Mouse (Mus musculus): ENCODE data around the gene Usp33. TPM values are rescaled to one million over a fixed set of nuclear protein-coding genes. Genes with fewer than 3 reads are reported as not detected.

The Usp33 gene
- polyA plus RNA-seq, 1 experiment, result 20.1 TPM

GRCm38 (mm10) chr3:152364181-152364580, 17.9 kb downstream of the Usp33 start:
- no peak for TF ChIP-seq GATA1 (IDR thresholded peaks at IDR 0.05; ENCODE audit: low read length)

GRCm38 (mm10) chr3:152376063-152376462, 29.8 kb downstream of the Usp33 start:
- TF ChIP-seq GATA1 (IDR thresholded peaks at IDR 0.05; ENCODE audit: low read length), result no peak

GRCm38 (mm10) chr3:152384106-152384505, 37.8 kb downstream of the Usp33 start:
- TF ChIP-seq GATA1 (IDR thresholded peaks at IDR 0.05; ENCODE audit: low read length), result no peak

GRCm38 (mm10) chr3:152395350-152396277, 49.3 kb downstream of the Usp33 start, which contains the start of gene Zzz3:
TSS of gene Zzz3 (plus strand) at chr3:152395473.
- TF ChIP-seq GATA1 (IDR thresholded peaks at IDR 0.05; ENCODE audit: low read length), result no peak

GRCm38 (mm10) chr3:152396278-152396987, 50.2 kb downstream of the Usp33 start:
- no peak for TF ChIP-seq GATA1 (IDR thresholded peaks at IDR 0.05; ENCODE audit: low read length)

- no peak for TF ChIP-seq GATA1 (IDR thresholded peaks at IDR 0.05; ENCODE audit: low read length)
These were observed 50.7 kb downstream of the Usp33 start for GRCm38 (mm10) chr3:152396988-152397314.

GRCm38 (mm10) chr3:152397335-152397940, 51.2 kb downstream of the Usp33 start:
- no peak for TF ChIP-seq GATA1 (IDR thresholded peaks at IDR 0.05; ENCODE audit: low read length)

- no peak for TF ChIP-seq GATA1 (IDR thresholded peaks at IDR 0.05; ENCODE audit: low read length)
These were observed 54.2 kb downstream of the Usp33 start for GRCm38 (mm10) chr3:152400441-152400840.

GRCm38 (mm10) chr3:152400875-152401274, 54.6 kb downstream of the Usp33 start:
- no peak for TF ChIP-seq GATA1 (IDR thresholded peaks at IDR 0.05; ENCODE audit: low read length)

GRCm38 (mm10) chr3:152401964-152402670, 55.8 kb downstream of the Usp33 start:
- TF ChIP-seq GATA1 (IDR thresholded peaks at IDR 0.05; ENCODE audit: low read length), result no peak

GRCm38 (mm10) chr3:152402671-152403066, 56.4 kb downstream of the Usp33 start:
- no peak for TF ChIP-seq GATA1 (IDR thresholded peaks at IDR 0.05; ENCODE audit: low read length)

- no peak for TF ChIP-seq GATA1 (IDR thresholded peaks at IDR 0.05; ENCODE audit: low read length)
These were observed 57.5 kb downstream of the Usp33 start for GRCm38 (mm10) chr3:152403827-152404226.

GRCm38 (mm10) chr3:152405420-152405819, 59.1 kb downstream of the Usp33 start:
- TF ChIP-seq GATA1 (IDR thresholded peaks at IDR 0.05; ENCODE audit: low read length), result no peak

- TF ChIP-seq GATA1 (IDR thresholded peaks at IDR 0.05; ENCODE audit: low read length), result peak; percentile 16
These were observed 59.8 kb downstream of the Usp33 start for GRCm38 (mm10) chr3:152405978-152406640.

GRCm38 (mm10) chr3:152410980-152411551, 64.8 kb downstream of the Usp33 start:
- TF ChIP-seq GATA1 (IDR thresholded peaks at IDR 0.05; ENCODE audit: low read length), result no peak
